Mouse (Mus musculus): ENCODE data around the gene Trmu.
"Not testable (repeated sequence)": the region's sequence is repeated elsewhere in the genome, so short reads cannot be mapped to it uniquely, and the experiment has no call there.

Trmu gene

GRCm38 (mm10) chr15:85878848-85879497 lies at the start of gene Trmu:
TSS of gene Trmu (plus strand) at chr15:85879312.
- peak; percentile 94 for DNase-seq

DNA sequence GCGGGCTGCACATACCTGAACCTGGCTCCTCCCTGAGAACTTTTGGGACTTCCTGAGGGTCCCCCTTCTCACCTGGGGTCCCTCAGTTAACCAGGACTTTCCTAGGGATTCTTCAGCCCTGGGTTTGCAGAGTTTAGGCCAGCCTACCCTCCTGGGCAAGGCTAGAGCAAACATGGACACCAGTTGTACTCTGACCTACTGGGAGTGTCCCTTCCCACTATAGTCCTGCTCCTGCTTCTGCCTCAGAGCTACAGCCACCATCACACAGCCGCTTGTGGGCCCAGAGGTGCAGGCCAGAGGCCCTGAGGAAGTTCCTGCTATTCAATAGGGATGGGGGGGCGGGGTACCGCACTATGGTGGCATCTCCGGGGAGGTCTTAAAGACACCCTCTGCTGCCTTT lies 49.6 kb upstream of the Trmu start:
- no peak for DNase-seq

GRCm38 (mm10) chr15:85831954-85832590 lies 47.0 kb upstream of the Trmu start, which contains the start of gene Ttc38:
TSS of gene Ttc38 (plus strand) at chr15:85832306.
- peak; percentile 87 for DNase-seq

DNA sequence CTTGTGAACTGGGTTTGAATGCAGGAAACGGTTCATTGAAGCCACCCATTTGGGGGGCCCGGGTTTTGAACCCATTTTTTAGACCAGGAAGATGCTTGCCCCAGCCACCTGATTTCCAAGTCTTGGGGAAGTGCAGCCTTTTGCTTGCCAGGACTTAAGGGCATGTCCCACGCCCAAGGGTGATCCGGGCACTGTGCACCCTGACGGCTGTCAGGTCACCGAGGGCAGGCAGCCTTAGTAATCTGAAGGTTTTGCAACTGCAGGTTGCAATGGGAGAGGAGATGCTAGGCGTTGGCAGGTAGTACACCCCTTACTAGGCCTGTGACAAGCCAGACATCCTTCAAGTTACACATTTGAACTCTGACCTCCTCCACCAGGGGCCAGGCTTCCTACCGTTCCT lies 46.5 kb upstream of the Trmu start:
- DNase-seq: no peak

- DNase-seq: no peak
Observed at GRCm38 (mm10) chr15:85835335-85835734, 43.8 kb upstream of the Trmu start.

DNA sequence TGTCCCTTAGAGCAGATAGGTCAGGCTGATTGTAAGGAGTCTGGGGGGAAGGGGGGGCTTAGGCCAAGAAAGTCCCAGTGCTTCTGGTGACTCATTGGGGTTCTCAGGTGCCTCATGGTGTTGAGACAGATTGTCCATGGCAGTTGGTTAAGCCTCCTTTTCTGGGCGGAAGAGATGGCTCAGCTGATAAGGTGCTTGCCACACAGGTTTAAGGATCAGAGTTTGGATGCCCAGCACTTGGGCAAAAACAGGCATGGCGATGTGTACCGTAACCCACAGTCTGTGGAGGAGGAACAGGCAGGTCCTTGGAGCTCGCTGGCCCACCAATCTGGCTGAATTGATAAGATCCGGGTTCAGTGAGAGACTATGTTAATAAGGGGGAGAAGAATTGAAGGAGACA lies 42.2 kb upstream of the Trmu start:
- no peak for DNase-seq

DNA sequence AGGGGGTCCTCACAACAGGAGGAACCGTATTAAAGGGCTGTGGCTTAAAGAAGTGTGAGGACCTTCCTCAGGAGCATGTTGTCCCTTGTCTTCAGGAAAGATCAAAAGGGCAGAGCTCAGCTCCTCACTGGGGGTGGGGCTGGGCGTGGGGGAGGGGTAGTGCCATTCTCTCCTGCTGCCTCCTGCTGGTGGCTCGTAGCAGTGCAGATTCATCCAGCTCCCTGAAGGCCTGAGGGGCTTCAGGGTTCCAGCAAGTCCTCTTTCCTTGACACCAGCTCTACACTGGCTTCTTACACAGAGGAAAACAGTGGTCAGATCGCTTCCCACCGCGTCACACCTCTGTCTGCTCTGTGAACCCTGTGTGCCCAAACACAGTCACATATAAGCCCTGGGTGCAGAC lies 38.1 kb upstream of the Trmu start:
- peak; percentile 59 for DNase-seq

GRCm38 (mm10) chr15:85841796-85842360 lies 37.2 kb upstream of the Trmu start:
- no peak for DNase-seq

- DNase-seq: no peak
Observed at GRCm38 (mm10) chr15:85845071-85845470, 34.0 kb upstream of the Trmu start.

DNA sequence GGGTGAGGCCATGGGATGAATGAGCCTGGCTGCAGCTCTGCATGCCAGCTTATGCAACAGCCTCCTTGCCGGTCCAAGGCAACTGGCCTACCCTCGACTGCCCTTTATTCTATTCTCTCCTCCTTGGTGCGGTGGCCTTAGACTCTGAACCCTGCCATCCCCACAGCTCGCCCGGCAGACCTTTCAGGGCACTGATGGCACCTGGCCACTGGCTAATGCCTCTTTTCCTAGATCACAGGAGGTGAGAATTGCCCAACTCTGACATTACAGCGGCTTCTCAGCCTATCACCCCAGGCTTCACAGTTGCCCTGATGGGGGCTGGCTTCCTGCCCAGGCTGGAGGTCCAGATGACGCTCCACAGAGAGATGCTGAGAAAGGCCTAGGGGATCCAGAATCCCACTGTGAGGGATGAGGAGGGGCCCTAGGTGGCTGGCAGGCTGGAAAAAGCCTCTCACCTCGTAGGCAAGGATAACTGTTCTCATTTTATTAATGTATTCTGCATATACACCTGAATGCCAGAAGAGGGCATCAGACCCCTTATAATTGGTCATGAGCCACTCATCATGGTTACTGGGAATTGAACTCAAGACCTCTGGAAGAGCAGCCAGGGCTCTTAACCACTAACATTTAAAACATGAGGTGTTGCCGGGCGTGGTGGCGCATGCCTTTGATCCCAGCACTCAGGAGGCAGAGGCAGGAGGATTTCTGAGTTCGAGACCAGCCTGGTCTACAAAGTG lies 27.3 kb upstream of the Trmu start:
- no peak for DNase-seq

DNA sequence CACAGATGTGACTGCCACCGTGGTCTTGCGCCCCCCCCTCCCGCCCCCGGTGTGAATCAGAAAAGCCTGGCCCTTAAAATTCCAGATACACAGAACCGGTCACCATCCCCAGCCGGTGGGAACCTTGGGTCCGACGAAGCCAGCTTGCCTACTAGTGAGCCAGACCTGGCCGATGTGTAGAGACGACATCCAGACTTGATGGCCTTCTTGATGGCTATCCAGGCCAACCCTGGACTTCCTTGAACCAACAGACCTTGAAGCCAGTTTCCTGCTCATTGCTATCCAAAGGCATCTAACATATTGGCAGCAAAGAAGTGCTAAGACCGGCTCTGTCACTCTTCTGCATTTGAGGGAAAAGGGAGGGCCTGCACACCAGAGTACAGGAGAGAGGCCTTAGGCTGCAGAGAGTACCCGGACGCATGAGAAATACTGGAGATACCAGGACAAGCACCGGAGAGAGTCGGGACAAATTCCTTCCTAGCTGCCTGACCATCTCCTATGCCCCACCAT lies 20.1 kb upstream of the Trmu start:
- peak; percentile 38 for DNase-seq

DNA sequence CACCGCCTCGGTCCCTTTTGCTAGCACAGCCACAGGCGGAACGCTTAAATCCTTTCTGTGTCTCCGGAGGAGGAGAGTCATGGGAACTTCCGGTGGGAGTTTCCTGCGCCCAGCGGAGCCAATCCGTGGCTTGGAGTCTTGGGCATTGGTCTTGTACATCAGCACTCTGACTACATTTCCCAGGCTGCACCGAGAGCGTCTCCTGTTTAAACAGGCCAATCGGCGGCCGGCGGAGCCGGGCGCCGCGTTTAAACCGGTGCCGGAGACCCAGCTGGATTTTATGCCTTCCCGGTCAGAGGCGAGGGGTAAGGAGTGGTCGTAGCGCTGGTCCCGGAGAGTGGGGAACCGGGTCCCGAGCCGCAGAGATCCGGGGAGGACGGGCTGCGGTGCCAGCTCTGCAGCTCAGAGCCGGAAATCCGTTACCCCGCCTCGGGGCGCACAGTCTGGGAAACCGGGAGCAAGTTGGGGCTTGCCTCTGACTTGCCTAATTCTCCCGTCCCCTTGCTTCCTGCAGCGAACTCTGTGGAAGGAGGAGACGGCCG lies 19.6 kb upstream of the Trmu start, which contains the start of gene Gtse1:
TSS of gene Gtse1 (plus strand) at position 256 of the 542 bp plus-strand sequence.
- DNase-seq: peak; percentile 96

DNA sequence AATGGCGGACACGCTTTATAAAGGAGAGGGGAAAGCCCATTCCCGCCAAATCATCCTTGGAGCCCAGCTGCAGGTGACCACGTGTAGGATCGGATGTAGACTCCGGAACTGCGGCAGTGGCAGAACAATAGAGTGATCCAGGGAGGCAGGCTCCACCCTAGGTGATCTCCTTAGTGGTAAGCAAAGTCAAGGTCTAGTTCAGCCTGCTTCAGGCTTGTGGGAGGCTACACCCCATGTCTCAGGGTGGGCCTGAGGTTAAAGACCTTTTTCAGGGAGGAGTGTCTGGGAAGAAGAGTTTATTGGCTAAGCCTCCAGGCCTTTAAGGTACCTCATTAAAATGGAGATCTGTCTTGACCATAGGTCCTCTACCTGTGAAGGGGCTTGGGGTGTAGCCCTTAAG lies 13.2 kb upstream of the Trmu start:
- not testable (repeated sequence) for DNase-seq

DNA sequence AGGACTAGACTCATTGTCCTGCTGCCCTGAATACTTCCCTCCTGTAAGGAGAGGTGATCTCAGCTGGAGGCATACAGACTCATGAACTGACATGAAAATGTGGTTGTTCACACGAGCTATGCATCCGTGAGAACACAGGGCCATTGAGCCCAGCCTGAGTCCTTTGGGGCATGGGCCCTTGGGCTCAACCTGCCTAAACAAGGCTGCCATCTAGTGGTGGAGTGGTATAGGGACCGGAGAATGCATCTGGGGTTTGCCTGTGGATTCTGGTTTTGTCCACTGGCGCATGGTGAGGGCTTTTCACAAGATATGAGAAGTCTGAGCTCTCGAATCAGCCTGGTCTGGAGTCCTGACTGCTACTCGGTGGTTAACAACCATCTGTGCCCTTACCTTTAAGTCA lies 11.4 kb upstream of the Trmu start:
- DNase-seq: peak; percentile 84

DNA sequence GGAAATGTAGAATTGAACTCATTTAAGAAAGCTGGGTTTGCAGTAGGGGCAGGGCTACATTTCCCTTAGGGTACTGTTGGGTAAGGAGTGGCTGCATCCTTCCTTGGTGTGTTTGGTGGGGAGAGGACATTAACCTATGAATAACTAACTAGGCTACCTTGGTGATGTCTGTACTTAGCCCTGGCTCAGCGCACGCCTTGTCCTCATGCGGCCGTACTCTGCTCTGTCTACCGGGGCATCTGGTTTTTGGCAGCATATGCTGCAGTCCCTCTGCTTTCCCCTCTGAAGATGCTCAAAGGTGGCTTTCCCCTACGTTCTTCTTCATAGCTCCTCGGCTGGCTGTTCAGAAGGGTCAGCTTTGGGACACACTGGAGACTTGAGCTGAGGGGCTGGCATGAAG lies 1.8 kb upstream of the Trmu start:
- peak; percentile 41 for DNase-seq

- no peak for DNase-seq
Observed at GRCm38 (mm10) chr15:85879498-85879895, 385 bp downstream of the Trmu start.

- no peak for DNase-seq
Observed at GRCm38 (mm10) chr15:85885606-85886005, 6.5 kb downstream of the Trmu start.

- no peak for DNase-seq
Observed at GRCm38 (mm10) chr15:85889235-85889634, 10.1 kb downstream of the Trmu start.

GRCm38 (mm10) chr15:85891971-85892370 lies 12.9 kb downstream of the Trmu start:
- DNase-seq: no peak

- no peak for DNase-seq
Observed at GRCm38 (mm10) chr15:85892498-85893118, 13.5 kb downstream of the Trmu start.

GRCm38 (mm10) chr15:85893871-85894270 lies 14.8 kb downstream of the Trmu start:
- DNase-seq: no peak

- peak; percentile 90 for DNase-seq
Observed at GRCm38 (mm10) chr15:85896284-85896683, 17.2 kb downstream of the Trmu start.

DNA sequence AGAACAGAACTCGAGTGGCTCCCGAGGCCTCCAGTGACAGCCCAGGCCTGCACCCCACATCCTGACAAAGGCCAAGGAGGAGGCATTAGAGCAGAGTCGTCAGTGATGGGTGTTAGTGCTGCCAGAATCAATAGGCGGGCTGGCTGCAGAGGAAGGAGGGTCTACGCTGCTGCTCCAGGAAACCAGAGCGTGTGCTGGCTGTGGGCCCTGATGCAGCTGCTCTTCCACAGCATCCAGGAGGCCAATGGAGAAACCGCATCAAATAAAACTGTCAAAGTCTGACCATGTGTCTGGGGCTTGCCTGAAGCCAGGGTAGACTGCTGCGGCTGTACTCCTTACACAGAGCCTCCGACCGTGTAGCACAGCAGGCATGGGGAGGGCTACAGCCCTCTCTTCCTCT lies 18.0 kb downstream of the Trmu start:
- DNase-seq: peak; percentile 54
